In the genomic region with DNA sequence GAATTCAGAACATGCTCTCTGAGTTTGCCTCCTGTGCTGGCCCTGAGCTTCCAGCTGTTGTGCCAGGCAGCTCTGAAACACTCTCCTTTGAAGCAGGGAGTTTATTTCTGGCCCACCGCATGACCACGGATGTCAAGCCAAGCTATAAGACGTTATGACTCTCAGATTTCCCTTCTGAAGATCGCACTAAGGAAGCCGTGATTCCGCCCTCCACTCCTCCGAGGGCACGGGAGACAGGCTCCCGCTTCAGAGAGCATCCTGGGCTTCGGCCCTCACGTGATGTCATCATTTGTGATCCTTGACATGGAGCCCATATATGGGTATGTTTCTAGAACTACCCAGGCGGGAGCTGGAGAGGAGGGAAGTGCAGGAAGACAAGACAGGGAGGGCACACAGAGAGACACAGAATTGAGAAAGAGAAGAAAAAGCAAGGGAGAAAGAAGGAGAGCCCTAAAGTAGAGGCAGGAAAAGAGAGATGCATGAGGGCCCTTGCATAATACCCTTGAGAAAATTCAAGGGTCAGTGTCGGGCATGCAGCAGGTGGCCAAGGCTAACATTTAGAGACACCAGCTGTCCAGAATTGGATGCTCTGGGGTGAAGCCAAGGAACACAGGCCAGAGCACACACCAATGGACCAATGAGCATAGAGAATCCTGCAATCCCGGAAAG, we compare ENCODE assay signal across 11 mouse cellular contexts. TPM values are rescaled to one million over a fixed set of nuclear protein-coding genes. Genes with fewer than 3 reads are reported as not detected.
DNase-seq lines count a peak whose midpoint lies in the region; ATAC-seq and TF ChIP-seq lines count a peak whose summit lies in the region.
"Had no signal": no experiment of that assay in that cellular context is flagged by ENCODE, and none has a peak within 500 bp of the region (broad histone marks: within the 10 kb centered on the region; RNA-seq: fewer than 3 reads in every experiment).

TSS of gene Asb2 (minus strand) at position 256 of the 669 bp plus-strand sequence.

- no peak within 1 kb of the TSS for H3K9ac ChIP-seq in limb, embryonic 14.5 days (ENCODE audit: low read depth, low read length, severe bottlenecking)
- H3K9ac ChIP-seq in stomach, embryonic 14.5 days (replicated peaks; ENCODE audit: low read depth, low read length) = 0 out of 2 replicates have a peak within 1 kb of the TSS, but pooled peaks have one; percentile 10
- H3K9ac ChIP-seq: limb, embryonic 15.5 days had no signal

- H3K27ac ChIP-seq in limb, embryonic 14.5 days (replicated peaks; ENCODE audit: low read depth, low read length) = no peak within 1 kb of the TSS
- no peak within 1 kb of the TSS for H3K27ac ChIP-seq in limb, embryonic 10.5 days
- peak within 1 kb of the TSS; percentile 52 for H3K27ac ChIP-seq in stomach, embryonic 14.5 days (ENCODE audit: low read length)
- H3K27ac ChIP-seq: limb, embryonic 15.5 days had no signal

- H3K4me2 ChIP-seq in limb, embryonic 14.5 days (replicated peaks; ENCODE audit: low read depth, low read length, severe bottlenecking) = no peak within 1 kb of the TSS
- no peak within 1 kb of the TSS for H3K4me2 ChIP-seq in stomach, embryonic 14.5 days (replicated peaks; ENCODE audit: low read depth, low read length)
- H3K4me2 ChIP-seq: limb, embryonic 15.5 days had no signal

- 69% methylated on average over 14 of the region's 14 CpGs for WGBS in limb, embryonic 14.5 days
- 78% methylated on average over 14 of the region's 14 CpGs for WGBS in limb, embryonic 10.5 days
- 45% methylated on average over 14 of the region's 14 CpGs for WGBS in stomach, embryonic 14.5 days

- no peaks in the 10 kb centered on the region for H3K27me3 ChIP-seq in limb, embryonic 14.5 days (ENCODE audit: control insufficient read depth, insufficient read depth, low read length)
- H3K27me3 ChIP-seq in limb, embryonic 10.5 days (ENCODE audit: low read depth, poor library complexity, severe bottlenecking) = no peaks in the 10 kb centered on the region
- H3K27me3 ChIP-seq in stomach, embryonic 14.5 days (ENCODE audit: control insufficient read depth, insufficient read depth, low read length) = no peaks in the 10 kb centered on the region
- H3K27me3 ChIP-seq: limb, embryonic 15.5 days had no signal

- DNase-seq in limb, embryonic 14.5 days (ENCODE audit: low spot score) = no peak
- DNase-seq in limb, embryonic 10.5 days (ENCODE audit: low spot score) = no peak
- peak; percentile 75 for DNase-seq in gastrocnemius, postnatal 25 days
- peak; percentile 41 to 51 for DNase-seq in heart, postnatal 14 days
- no peak for DNase-seq in cerebellum, adult 9-11 months
- no peak for DNase-seq in kidney, adult 11 months
- DNase-seq: cerebellum, adult 18-20 months; right cerebral cortex, postnatal 25 days had no signal

- intact Hi-C loops in heart, postnatal 14 days (cut with DNase I) = no loop called here

- TF ChIP-seq POLR2A in limb, embryonic 14.5 days (IDR thresholded peaks at IDR 0.05; ENCODE audit: borderline replicate concordance, extremely low read depth, insufficient read depth, insufficient read length) = no peak

- no peak for ATAC-seq in limb, embryonic 14.5 days (ENCODE audit: low FRiP score, low read depth)
- no peak; the same call in 1 of the 2 replicates for ATAC-seq in stomach, embryonic 14.5 days (ENCODE audit: insufficient number of reproducible peaks, insufficient read depth, low FRiP score, low read depth)
- ATAC-seq in megakaryocyte progenitor cell, adult 5-6 weeks (replicated peaks; ENCODE audit: poor library complexity) = no peak

- no peak within 1 kb of the TSS for H3K4me3 ChIP-seq in limb, embryonic 14.5 days (replicated peaks; ENCODE audit: low read length)
- H3K4me3 ChIP-seq in limb, embryonic 10.5 days = no peak within 1 kb of the TSS
- H3K4me3 ChIP-seq in stomach, embryonic 14.5 days (ENCODE audit: low read depth, low read length) = 0 out of 2 replicates have a peak within 1 kb of the TSS, but pooled peaks have one; percentile 2
- H3K4me3 ChIP-seq: limb, embryonic 15.5 days had no signal

- H3K36me3 ChIP-seq in limb, embryonic 14.5 days (ENCODE audit: control insufficient read depth, insufficient read depth, low read length) = no peaks in the 10 kb centered on the region
- H3K36me3 ChIP-seq in limb, embryonic 10.5 days = no peaks in the 10 kb centered on the region
- H3K36me3 ChIP-seq in stomach, embryonic 14.5 days (ENCODE audit: control insufficient read depth, insufficient read depth, low read length) = no peaks in the 10 kb centered on the region
- H3K36me3 ChIP-seq: limb, embryonic 15.5 days had no signal

- no peaks in the 10 kb centered on the region for H3K9me3 ChIP-seq in limb, embryonic 14.5 days (ENCODE audit: control insufficient read depth, low read length)
- H3K9me3 ChIP-seq in limb, embryonic 10.5 days (replicated peaks) = no peaks in the 10 kb centered on the region
- no peaks in the 10 kb centered on the region for H3K9me3 ChIP-seq in stomach, embryonic 14.5 days (ENCODE audit: control insufficient read depth, low read depth, low read length)
- H3K9me3 ChIP-seq: limb, embryonic 15.5 days had no signal

- no peaks in the 10 kb centered on the region for H3K4me1 ChIP-seq in limb, embryonic 14.5 days (ENCODE audit: control insufficient read depth, insufficient read depth, low read length)
- H3K4me1 ChIP-seq in limb, embryonic 10.5 days = peaks cover 4% of the 10 kb centered on the region; the same call in 1 of the 2 replicates
- H3K4me1 ChIP-seq in stomach, embryonic 14.5 days (ENCODE audit: control insufficient read depth, insufficient read depth, low read length) = no peaks in the 10 kb centered on the region
- H3K4me1 ChIP-seq: limb, embryonic 15.5 days had no signal

RNA-seq across cellular contexts. Expression of gene Asb2, which starts in this region (rescaled TPM):
- polyA plus RNA-seq in limb, embryonic 14.5 days (2012; rRNA removed) = 13.8 and 18.2 TPM in 2 replicates
- 7.4 and 11.7 TPM in 2 replicates for polyA plus RNA-seq in limb, embryonic 14.5 days (2014; fragmentation: Nextera tagmentation; extraction: Ambion mirVana)
- polyA plus RNA-seq in limb, embryonic 10.5 days (2016; fragmentation: Nextera tagmentation; extraction: Ambion mirVana) = 0.29 and 0.61 TPM in 2 replicates
- total RNA-seq in gastrocnemius, postnatal 25 days (2021) = 100 to 1,000 TPM; 196 to 518 TPM
- 100 to 1,000 TPM; 470 to 485 TPM for total RNA-seq in heart, postnatal 14 days (2021)
- 22.0 and 22.3 TPM in 2 replicates for polyA plus RNA-seq in stomach, embryonic 14.5 days (2014; fragmentation: Nextera tagmentation; extraction: Ambion mirVana)
- total RNA-seq in megakaryocyte progenitor cell, adult 5-6 weeks (2015) = 0.10 TPM in 1 of 2 replicates, not detected in the other
- total RNA-seq in megakaryocyte progenitor cell, adult 5-6 weeks (2017) = not detected in 2 replicates

Comparison
In these comparisons a context has a peak if more than half of its experiments do, and no peak if none do; other contexts are left out.
1. RNA of gene Asb2 (total RNA-seq): 196 to 518 TPM in gastrocnemius, postnatal 25 days and 470 to 485 TPM in heart, postnatal 14 days; 0.10 TPM in megakaryocyte progenitor cell, adult 5-6 weeks; every median in the first group is over 100 times any median in the second.
2. DNase-seq: peak in gastrocnemius, postnatal 25 days (single experiment) and heart, postnatal 14 days (2 of 2); none in limb, embryonic 14.5 days (single experiment), limb, embryonic 10.5 days (single experiment), cerebellum, adult 9-11 months (single experiment) and kidney, adult 11 months (single experiment).